Mouse (Mus musculus): ENCODE measurements at regions not wholly inside any gene's neighbourhood (a gene's known extent, or its start where the extent isn't known, plus 50 kb on each side); places are given as distances from the start of the nearest gene placed in this dataset.

DNA sequence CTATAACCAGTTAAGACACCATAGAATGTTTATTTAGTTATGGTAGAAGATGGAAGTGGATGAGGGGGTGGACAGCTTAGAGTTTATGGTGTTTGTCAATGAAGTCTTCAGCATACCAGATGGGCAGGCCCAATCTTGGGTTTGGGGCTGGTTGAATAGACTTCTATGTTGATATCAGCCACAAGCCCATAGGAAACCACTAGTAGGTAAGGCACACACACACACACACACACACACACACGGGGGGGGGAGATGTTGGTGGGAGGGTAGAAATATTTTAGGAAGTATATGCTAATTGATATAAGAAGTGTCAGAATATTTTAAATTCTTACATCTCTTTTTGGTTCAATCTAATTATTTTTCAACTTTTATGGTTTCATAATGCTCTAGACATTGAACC lies 72.4 kb downstream of the Cd24a start:
- no peak for TF ChIP-seq CTCF (IDR thresholded peaks at IDR 0.05; ENCODE audit: control insufficient read depth, insufficient read depth, insufficient replicate concordance, low read depth, low read length)
- TF ChIP-seq POLR2A (IDR thresholded peaks at IDR 0.05; ENCODE audit: control insufficient read depth, low read depth, low read length), result no peak
